Mouse (Mus musculus): ENCODE data around the gene Imp4.

The Imp4 gene

DNA sequence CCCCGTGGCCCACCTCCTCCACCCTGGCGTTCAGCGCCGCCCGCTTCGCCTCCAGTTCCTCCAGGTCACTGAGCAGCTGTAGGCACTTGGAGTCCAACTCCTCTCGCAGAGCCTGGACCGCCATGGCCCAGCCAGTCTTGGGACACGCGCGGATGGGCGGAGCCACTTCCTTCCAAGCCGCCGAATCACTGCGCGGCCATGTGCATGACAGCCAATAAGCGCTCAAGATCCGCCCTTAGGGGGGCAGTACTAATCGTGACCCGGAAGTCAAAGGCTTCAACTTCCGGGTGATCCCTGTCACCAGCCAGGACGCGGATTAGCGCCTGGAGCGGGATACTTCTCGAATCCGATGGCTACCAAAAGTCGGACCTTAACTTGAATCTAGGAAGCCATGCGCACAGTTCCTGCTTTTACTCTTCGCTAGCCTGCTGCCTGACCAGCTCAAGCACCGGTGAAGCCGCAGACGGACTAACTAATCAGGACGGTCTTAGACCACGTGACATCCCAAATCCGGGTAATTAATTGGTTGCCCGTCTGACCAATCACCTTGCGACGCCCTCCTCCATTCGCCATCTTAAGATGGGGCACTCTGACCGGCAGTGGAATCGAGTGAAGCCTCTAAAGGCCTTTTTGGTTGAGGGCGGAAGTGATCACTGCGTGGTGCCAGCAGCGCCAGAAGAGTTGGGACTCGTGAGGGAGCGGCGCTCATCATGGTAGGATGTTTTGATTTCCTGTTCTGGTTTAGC, at the start of gene Imp4, which contains the start of gene Ccdc115:
TSS of gene Imp4 (plus strand) at position 637 of the 746 bp plus-strand sequence.
TSS of gene Ccdc115 (minus strand) at position 458 of the 746 bp plus-strand sequence.
- TF ChIP-seq GATA4 (IDR thresholded peaks at IDR 0.05; ENCODE audit: insufficient replicate concordance, low read length), result peak; percentile 53; the same call in 1 of the 2 replicates

DNA sequence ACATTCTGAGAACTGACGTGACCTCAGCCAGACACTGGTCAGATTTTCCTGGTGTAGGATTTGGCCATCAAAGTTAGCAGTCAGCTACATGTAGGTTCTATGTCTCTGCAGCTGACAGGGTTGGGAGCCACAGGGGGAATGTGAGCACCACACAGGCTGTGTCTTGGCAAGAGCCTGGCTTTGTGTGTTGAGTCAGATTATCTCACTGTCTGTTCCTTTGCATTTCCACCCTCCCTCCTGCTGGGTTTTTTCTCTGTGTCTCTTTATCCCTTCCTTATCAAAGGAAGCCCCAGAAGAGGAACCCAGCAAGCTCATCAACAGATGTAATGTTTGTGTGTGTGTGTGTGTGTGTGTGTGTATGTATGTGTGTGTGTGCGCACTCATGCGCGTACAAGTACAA, 43.3 kb upstream of the Imp4 start:
- TF ChIP-seq GATA4 (IDR thresholded peaks at IDR 0.05; ENCODE audit: insufficient replicate concordance, low read length), result no peak

DNA sequence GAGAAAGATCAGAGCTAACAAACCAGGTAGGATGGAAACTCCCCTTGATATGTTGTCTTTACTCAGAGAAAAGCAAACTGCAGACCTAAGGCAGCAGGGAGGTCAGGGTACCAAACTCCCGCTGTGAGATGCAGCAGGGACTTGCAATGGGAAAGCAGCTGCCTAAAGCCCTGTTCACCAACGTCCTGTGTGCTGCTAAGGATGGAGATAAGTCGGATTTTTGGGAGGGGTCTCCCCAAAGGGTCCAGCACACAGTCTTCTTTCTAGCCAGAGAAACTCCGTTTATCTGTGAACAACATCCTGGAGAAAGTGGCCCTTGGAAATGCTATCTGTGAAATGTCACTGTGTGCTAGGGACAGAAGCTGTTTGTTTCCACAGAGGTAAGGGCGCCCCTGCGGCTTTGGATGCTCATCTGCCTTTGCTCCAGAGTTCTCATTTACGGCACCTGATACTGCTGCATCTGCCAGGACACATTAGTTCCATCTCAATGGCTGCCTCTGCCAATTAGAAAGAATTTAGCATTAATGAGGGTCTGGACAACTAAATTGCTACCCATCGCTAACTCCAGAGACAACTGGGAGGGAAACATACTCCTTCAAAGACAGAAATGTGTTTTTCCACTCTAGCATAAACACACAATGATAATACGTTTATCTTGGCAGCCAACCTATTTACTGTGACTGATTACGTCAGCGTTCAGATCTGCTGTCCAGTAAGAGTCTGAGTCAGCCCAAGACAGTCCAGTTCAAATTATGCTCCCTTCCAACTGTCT, 40.3 kb upstream of the Imp4 start:
- TF ChIP-seq GATA4 (IDR thresholded peaks at IDR 0.05; ENCODE audit: insufficient replicate concordance, low read length), result no peak

DNA sequence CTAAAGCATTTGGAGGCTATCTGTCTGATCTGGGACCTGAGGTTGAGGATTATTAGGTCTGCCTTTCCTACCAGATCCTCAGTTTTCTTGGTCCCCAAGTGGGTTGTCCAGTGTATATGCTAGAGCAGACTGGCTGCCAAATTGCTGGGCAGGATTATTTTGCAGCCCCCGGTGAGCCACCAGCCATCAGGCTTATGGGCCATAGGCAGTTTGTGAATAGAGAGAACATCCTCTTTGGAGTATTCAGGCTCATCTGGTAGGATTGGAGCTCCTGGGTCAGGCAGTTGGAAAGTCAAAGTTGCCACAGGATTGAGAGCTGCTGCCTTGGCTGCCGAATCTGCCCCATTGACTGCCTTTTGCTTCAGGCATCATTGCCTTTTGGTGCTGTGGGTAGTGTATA, 11.2 kb upstream of the Imp4 start:
- no peak for TF ChIP-seq GATA4 (IDR thresholded peaks at IDR 0.05; ENCODE audit: insufficient replicate concordance, low read length)

GRCm38 (mm10) chr1:34429281-34429680, 10.4 kb upstream of the Imp4 start:
- TF ChIP-seq GATA4 (IDR thresholded peaks at IDR 0.05; ENCODE audit: insufficient replicate concordance, low read length), result no peak

DNA sequence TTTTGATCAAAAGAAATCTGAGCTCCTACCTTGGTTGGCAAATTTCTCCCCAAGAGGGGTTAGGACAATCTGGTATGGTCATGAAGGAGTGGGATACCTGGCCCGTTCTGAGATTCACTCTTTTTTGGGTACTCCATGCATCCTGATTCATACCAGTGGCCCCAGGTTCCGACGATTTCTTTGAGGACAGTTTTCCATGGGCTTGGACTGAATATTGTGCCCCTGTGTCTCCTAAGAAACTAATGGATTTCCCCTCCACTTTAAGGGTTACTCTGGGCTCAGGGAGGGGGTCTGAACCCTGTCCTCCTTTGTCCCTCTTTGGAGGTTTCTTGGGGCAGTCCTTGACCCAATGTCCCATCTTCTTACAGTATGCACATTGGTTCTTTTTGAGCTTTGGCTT, 8.7 kb upstream of the Imp4 start:
- TF ChIP-seq GATA4 (IDR thresholded peaks at IDR 0.05; ENCODE audit: insufficient replicate concordance, low read length), result no peak

DNA sequence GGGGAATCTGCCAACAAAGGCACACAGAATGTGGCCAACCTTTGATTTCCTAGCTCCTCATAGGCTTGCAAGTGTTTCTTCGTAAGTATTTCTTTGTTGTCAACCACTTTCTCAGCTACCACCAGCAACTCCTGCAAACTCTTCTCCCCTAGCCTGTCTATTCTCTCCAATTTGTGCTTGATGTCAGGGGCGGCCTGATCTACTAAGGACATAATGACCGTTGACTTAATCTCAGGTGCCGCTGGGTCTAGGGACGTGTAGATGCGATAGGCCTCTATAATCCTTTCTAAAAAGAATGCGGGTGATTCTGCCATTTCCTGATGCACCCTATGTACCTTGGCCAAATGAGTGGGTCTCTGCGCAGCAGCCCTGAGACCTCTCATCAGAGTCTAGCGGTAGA, 8.2 kb upstream of the Imp4 start:
- no peak for TF ChIP-seq GATA4 (IDR thresholded peaks at IDR 0.05; ENCODE audit: insufficient replicate concordance, low read length)

DNA sequence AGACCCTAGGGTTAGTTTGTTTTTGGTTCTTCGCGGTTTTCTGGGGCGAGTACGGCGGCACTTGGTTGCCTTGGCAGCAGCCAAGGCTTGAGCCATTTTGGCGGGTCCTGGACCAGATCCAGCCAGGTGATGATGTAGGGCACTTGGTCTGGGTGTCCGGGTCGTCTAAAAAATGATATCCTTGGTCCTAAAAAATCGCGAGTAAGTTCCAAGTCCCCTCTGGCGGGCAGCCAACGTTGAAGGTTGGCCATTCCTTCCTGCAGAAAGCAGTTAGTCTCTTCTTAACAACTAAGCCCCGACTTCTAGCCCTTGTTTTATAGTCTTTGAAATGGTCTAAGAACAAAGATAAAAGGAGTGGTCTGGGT, 7.3 kb upstream of the Imp4 start:
- TF ChIP-seq GATA4 (IDR thresholded peaks at IDR 0.05; ENCODE audit: insufficient replicate concordance, low read length), result no peak

DNA sequence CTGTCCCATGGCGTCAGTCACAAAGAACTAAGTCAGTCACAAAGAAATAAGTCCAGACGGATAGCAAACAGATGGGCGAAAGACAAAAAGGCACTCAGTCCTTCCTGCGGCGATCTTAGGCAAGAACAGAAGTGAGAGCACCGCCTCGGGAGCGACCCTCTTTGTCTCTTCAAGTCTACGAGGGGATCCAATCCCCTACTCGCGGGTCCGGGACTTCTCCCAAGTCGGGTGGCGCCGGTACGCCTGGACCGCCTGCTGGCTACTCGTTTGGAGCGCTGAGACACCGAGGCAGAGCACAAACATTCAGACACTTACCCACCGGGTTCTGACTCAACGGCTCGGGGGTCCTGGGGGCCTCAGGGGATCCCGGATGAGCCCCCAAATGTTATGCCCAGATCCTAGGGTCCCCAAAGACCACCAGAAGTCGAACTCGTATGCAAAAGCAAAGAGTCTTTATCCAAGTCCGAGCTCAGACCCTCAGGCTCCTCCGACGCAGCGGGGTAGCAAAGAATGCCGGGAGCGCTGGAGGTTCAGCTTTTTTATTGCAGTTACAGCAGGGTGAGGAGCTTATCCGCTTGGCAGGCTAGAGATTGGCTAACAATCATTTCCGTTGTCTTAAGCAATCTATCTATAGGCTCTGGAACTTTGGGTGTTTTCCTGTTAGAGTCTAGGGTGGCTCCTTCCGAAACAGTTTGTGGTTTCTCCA, 6.7 kb upstream of the Imp4 start:
- TF ChIP-seq GATA4 (IDR thresholded peaks at IDR 0.05; ENCODE audit: insufficient replicate concordance, low read length), result no peak

- no peak for TF ChIP-seq GATA4 (IDR thresholded peaks at IDR 0.05; ENCODE audit: insufficient replicate concordance, low read length)
Measured at GRCm38 (mm10) chr1:34433891-34434521, 5.6 kb upstream of the Imp4 start.

- peak; percentile 69; the same call in 1 of the 2 replicates for TF ChIP-seq GATA4 (IDR thresholded peaks at IDR 0.05; ENCODE audit: insufficient replicate concordance, low read length)
Measured at GRCm38 (mm10) chr1:34434660-34435160, 4.9 kb upstream of the Imp4 start.

DNA sequence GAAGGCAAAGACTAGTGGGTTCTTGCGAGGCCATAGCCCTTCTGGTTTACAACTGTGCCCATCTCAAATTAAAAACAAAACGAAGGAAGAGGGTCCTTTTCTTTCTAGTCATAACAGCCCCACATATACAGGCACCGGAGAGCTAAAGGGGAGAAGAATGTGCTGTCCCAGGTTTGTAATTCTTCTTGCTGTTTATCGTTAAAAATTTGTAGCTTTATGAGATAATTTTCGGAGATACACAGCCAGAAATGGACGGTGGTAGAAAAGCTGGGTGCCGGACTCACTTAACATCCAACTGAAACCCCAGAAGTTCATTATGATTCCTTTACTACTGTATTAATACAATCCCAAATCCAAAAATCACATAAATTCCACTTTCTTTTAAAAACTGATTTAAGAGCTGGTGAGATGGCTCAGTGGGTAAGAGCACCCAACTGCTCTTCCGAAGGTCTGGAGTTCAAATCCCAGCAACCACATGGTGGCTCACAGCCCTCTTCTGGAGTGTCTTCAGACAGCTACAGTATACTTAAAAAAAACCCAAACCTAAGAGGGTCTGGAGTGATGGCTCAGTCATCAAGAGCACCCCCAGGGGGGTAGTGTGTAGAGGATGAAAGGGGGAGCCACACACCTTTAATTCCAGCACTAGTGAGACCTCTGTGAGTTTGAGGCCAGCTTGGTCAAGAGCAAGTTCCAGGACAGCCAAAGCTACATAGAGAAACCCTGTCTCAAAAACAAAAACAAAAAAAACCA, 4.1 kb upstream of the Imp4 start:
- TF ChIP-seq GATA4 (IDR thresholded peaks at IDR 0.05; ENCODE audit: insufficient replicate concordance, low read length), result no peak

GRCm38 (mm10) chr1:34436374-34436773, 3.3 kb upstream of the Imp4 start:
- TF ChIP-seq GATA4 (IDR thresholded peaks at IDR 0.05; ENCODE audit: insufficient replicate concordance, low read length), result no peak

- no peak for TF ChIP-seq GATA4 (IDR thresholded peaks at IDR 0.05; ENCODE audit: insufficient replicate concordance, low read length)
Measured at GRCm38 (mm10) chr1:34438381-34439051, 1.1 kb upstream of the Imp4 start.
